21 mouse cellular contexts compared by ENCODE assay signal in the genomic region with DNA sequence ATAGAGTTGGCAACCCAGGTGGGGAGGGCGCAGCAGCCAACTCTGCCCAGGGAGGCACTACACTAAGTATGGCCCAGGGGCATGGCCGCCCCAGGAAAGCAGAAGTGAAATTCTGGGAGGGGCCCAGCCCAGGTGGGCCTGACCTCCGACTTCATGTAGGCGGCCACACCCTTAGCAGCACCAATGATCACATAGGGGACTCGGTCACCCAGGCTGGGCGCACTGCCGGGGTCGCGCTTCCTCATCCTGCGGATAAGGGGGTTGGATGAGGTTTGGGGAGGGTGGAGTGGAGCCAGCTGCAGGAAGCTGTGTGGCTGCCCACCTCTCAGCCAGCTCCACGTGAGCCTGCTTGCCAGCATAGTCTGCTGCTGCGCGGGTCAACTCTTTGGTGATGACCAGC. TPM values are rescaled to one million over a fixed set of nuclear protein-coding genes. Genes with fewer than 3 reads are reported as not detected.
DNase-seq lines count a peak whose midpoint lies in the region; ATAC-seq and TF ChIP-seq lines count a peak whose summit lies in the region.
"Had no signal": no experiment of that assay in that cellular context is flagged by ENCODE, and none has a peak within 500 bp of the region (broad histone marks: within the 10 kb centered on the region; RNA-seq: fewer than 3 reads in every experiment).

No protein-coding gene starts in this region.

- WGBS in lung, postnatal 0 days: 84% methylated on average over 13 of the region's 13 CpGs
- WGBS in bone marrow, adult 2 months: 47% methylated on average over 13 of the region's 13 CpGs

- intact Hi-C loops in left cerebral cortex, postnatal 25 days (cut with DNase I): no loop called here

- peak; percentile 49 for DNase-seq in lung, postnatal 36 days
- no peak for DNase-seq in lung, postnatal 0 days (ENCODE audit: low spot score)
- DNase-seq in spleen, postnatal 4 days (ENCODE audit: low spot score in 2 of 2): peak; percentile 74 to 78
- DNase-seq in layer of hippocampus, adult 18-20 months (ENCODE audit: low spot score in 2 of 2): no peak
- no peak for DNase-seq in left cerebral cortex, postnatal 25 days (ENCODE audit: low spot score in 2 of 2)
- DNase-seq: adrenal gland, postnatal 14 days; gastrocnemius, postnatal 10 days; left cerebral cortex, postnatal 4 days; thymus, postnatal 36 days had no signal

- TF ChIP-seq EP300 in lung, postnatal 0 days (IDR thresholded peaks at IDR 0.05): no peak

- H3K27ac ChIP-seq in lung, postnatal 0 days (ENCODE audit: low read length): no peak overlapping the region
- peak overlapping the region; percentile 90 for H3K27ac ChIP-seq in bone marrow, adult 2 months (ENCODE audit: control insufficient read depth, insufficient read depth, low read depth, low read length, poor library complexity)
- H3K27ac ChIP-seq: kidney, embryonic 15.5 days; lung, embryonic 15.5 days; midbrain, embryonic 10.5 days; neural tube, embryonic 12.5 days; stomach, postnatal 0 days had no signal

- H3K9ac ChIP-seq in lung, postnatal 0 days (replicated peaks; ENCODE audit: low read depth): no peak overlapping the region
- H3K9ac ChIP-seq: kidney, embryonic 15.5 days; lung, embryonic 15.5 days; neural tube, embryonic 12.5 days had no signal

- H3K36me3 ChIP-seq in lung, postnatal 0 days (ENCODE audit: insufficient read depth, low read length): 0 out of 2 replicates have a peak, but pooled peaks cover 1% of the 10 kb centered on the region

- no peaks in the 10 kb centered on the region for H3K4me1 ChIP-seq in lung, postnatal 0 days (ENCODE audit: insufficient read depth, low read depth, low read length)
- peaks cover 3% of the 10 kb centered on the region for H3K4me1 ChIP-seq in bone marrow, adult 2 months (ENCODE audit: control insufficient read depth, insufficient read depth, low read length)
- H3K4me1 ChIP-seq: kidney, embryonic 15.5 days; lung, embryonic 15.5 days; neural tube, embryonic 12.5 days had no signal

- no peak overlapping the region for H3K4me2 ChIP-seq in lung, postnatal 0 days (replicated peaks; ENCODE audit: low read depth, low read length)
- H3K4me2 ChIP-seq: heart, embryonic 11.5 days; kidney, embryonic 15.5 days; lung, embryonic 15.5 days; neural tube, embryonic 12.5 days had no signal

- H3K4me3 ChIP-seq in lung, postnatal 0 days (ENCODE audit: low read depth, low read length): no peak overlapping the region
- H3K4me3 ChIP-seq in bone marrow, adult 2 months (replicated peaks; ENCODE audit: control insufficient read depth, low read depth, low read length): no peak overlapping the region
- H3K4me3 ChIP-seq: kidney, embryonic 15.5 days; lung, embryonic 15.5 days; midbrain, embryonic 10.5 days; neural tube, embryonic 12.5 days had no signal

- TF ChIP-seq CTCF in lung, postnatal 0 days (IDR thresholded peaks at IDR 0.05): no peak
- TF ChIP-seq CTCF in bone marrow, adult 2 months (IDR thresholded peaks at IDR 0.05; ENCODE audit: control insufficient read depth, insufficient read depth, low read length): no peak

- no peaks in the 10 kb centered on the region for H3K9me3 ChIP-seq in lung, postnatal 0 days (ENCODE audit: low read length)
- H3K9me3 ChIP-seq: kidney, embryonic 15.5 days; lung, embryonic 15.5 days; midbrain, embryonic 10.5 days; neural tube, embryonic 12.5 days had no signal

- no peaks in the 10 kb centered on the region for H3K27me3 ChIP-seq in lung, postnatal 0 days (replicated peaks; ENCODE audit: insufficient read depth, low read length)
- H3K27me3 ChIP-seq: kidney, embryonic 15.5 days; neural tube, embryonic 12.5 days had no signal

- TF ChIP-seq POLR2A in bone marrow, adult 2 months (IDR thresholded peaks at IDR 0.05; ENCODE audit: borderline replicate concordance, control insufficient read depth, low read depth, low read length): peak; percentile 36; the same call in 1 of the 2 replicates

- ATAC-seq in lung, postnatal 0 days: no peak
- peak; percentile 54 for ATAC-seq in monocyte, adult 5-6 weeks (replicated peaks; ENCODE audit: insufficient number of reproducible peaks, low FRiP score, low TSS enrichment, poor library complexity, severe bottlenecking)
- ATAC-seq: activated CD4-positive, CD25-positive, alpha-beta regulatory T cell, adult 4 months had no signal

RNA-seq across cellular contexts. Expression of gene Spib, which starts 2.4 kb away (rescaled TPM):
- polyA plus RNA-seq in lung, postnatal 0 days (2015; fragmentation: Nextera tagmentation; extraction: Ambion mirVana): 0.72 and 1.2 TPM in 2 replicates
- polyA plus RNA-seq in bone marrow, adult 2 months (2011; ENCODE audit: insufficient read depth, insufficient read length, low replicate concordance, missing spikeins): 25.0 and 55.6 TPM in 2 replicates
- 11.0 to 17.1 TPM (median 14.5 TPM) in 3 replicates for total RNA-seq in monocyte, adult 5-6 weeks (2017)
- total RNA-seq in layer of hippocampus, adult 18-20 months (2021): not detected
- under 1 TPM in 1 of 2 experiments, not detected in 1; 0.11 TPM for total RNA-seq in left cerebral cortex, postnatal 25 days (2021)
- polyA plus RNA-seq: heart, embryonic 11.5 days; midbrain, embryonic 10.5 days; neural tube, embryonic 12.5 days had no signal

RNA-seq across cellular contexts. Expression of gene Mybpc2, which starts 9.8 kb away (rescaled TPM):
- 0.37 and 0.46 TPM in 2 replicates for polyA plus RNA-seq in lung, postnatal 0 days (2015; fragmentation: Nextera tagmentation; extraction: Ambion mirVana)
- 1.5 and 5.4 TPM in 2 replicates for polyA plus RNA-seq in bone marrow, adult 2 months (2011; ENCODE audit: insufficient read depth, insufficient read length, low replicate concordance, missing spikeins)
- 10.7 TPM in 1 of 3 replicates, not detected in the others for total RNA-seq in monocyte, adult 5-6 weeks (2017)
- under 1 TPM; 0.27 to 0.28 TPM for total RNA-seq in layer of hippocampus, adult 18-20 months (2021)
- not detected for total RNA-seq in left cerebral cortex, postnatal 25 days (2021)
- total RNA-seq: layer of hippocampus, postnatal 25 days had no signal
- polyA plus RNA-seq: activated CD4-positive, CD25-positive, alpha-beta regulatory T cell, adult 4 months; forebrain, embryonic 11.5 days; liver, adult 2 months had no signal

RNA-seq across cellular contexts. Expression of gene Pold1, which starts 14.4 kb away (rescaled TPM):
- polyA plus RNA-seq in lung, postnatal 0 days (2015; fragmentation: Nextera tagmentation; extraction: Ambion mirVana): 13.5 and 17.5 TPM in 2 replicates
- 147 and 216 TPM in 2 replicates for polyA plus RNA-seq in bone marrow, adult 2 months (2011; ENCODE audit: insufficient read depth, insufficient read length, low replicate concordance, missing spikeins)
- total RNA-seq in monocyte, adult 5-6 weeks (2017): 16.1 to 42.8 TPM (median 23.8 TPM) in 3 replicates
- total RNA-seq in layer of hippocampus, adult 18-20 months (2021): 10 to 100 TPM in 1 of 2 experiments, 1 to 10 TPM in 1; 9.4 to 13.2 TPM
- total RNA-seq in left cerebral cortex, postnatal 25 days (2021): 1 to 10 TPM; 5.7 to 6.0 TPM

RNA-seq across cellular contexts. Expression of gene Nr1h2, which starts 19.5 kb away (rescaled TPM):
- 74.8 and 84.3 TPM in 2 replicates for polyA plus RNA-seq in lung, postnatal 0 days (2015; fragmentation: Nextera tagmentation; extraction: Ambion mirVana)
- 87.8 and 123 TPM in 2 replicates for polyA plus RNA-seq in bone marrow, adult 2 months (2011; ENCODE audit: insufficient read depth, insufficient read length, low replicate concordance, missing spikeins)
- 140 to 243 TPM (median 153 TPM) in 3 replicates for total RNA-seq in monocyte, adult 5-6 weeks (2017)
- 10 to 100 TPM; 64.9 to 68.5 TPM for total RNA-seq in layer of hippocampus, adult 18-20 months (2021)
- 10 to 100 TPM; 64.6 to 68.6 TPM for total RNA-seq in left cerebral cortex, postnatal 25 days (2021)

RNA-seq across cellular contexts. Expression of gene Fam71e1, which starts 37.9 kb away (rescaled TPM):
- 11.4 and 12.0 TPM in 2 replicates for polyA plus RNA-seq in lung, postnatal 0 days (2015; fragmentation: Nextera tagmentation; extraction: Ambion mirVana)
- polyA plus RNA-seq in bone marrow, adult 2 months (2011; ENCODE audit: insufficient read depth, insufficient read length, low replicate concordance, missing spikeins): 4.6 and 5.0 TPM in 2 replicates
- total RNA-seq in monocyte, adult 5-6 weeks (2017): 2.0 TPM in 1 of 3 replicates, not detected in the others
- total RNA-seq in layer of hippocampus, adult 18-20 months (2021): 10 to 100 TPM; 16.2 to 17.6 TPM
- total RNA-seq in left cerebral cortex, postnatal 25 days (2021): 10 to 100 TPM; 17.4 to 18.9 TPM

Comparison
In these comparisons a context has a peak if more than half of its experiments do, and no peak if none do; other contexts are left out.
1. DNase-seq: peak in lung, postnatal 36 days (single experiment) and spleen, postnatal 4 days (2 of 2); none in lung, postnatal 0 days (single experiment), layer of hippocampus, adult 18-20 months (0 of 2) and left cerebral cortex, postnatal 25 days (0 of 2).
2. RNA of gene Spib, which starts 2.4 kb away (total RNA-seq): 11.0 to 17.1 TPM in monocyte, adult 5-6 weeks; 0.11 TPM in left cerebral cortex, postnatal 25 days and not detected in layer of hippocampus, adult 18-20 months; every median in the first group is over 10 times any median in the second.